ENCODE assay signal across 8 mouse cellular contexts in genomic region chr9:120581941-120582618, GRCm38 (mm10). TPM values are rescaled to one million over a fixed set of nuclear protein-coding genes. Genes with fewer than 3 reads are reported as not detected.
DNase-seq lines count a peak whose midpoint lies in the region; ATAC-seq and TF ChIP-seq lines count a peak whose summit lies in the region.

No protein-coding gene starts in this region.

- peak; percentile 14; the same call in 1 of the 2 replicates for ATAC-seq in neural tube, embryonic 14.5 days (ENCODE audit: low read depth)

- no peaks in the 10 kb centered on the region for H3K36me3 ChIP-seq in neural tube, embryonic 14.5 days (ENCODE audit: control insufficient read depth, insufficient read depth, low read length)

- peak in 1 of 2 experiments; percentile 44 for DNase-seq in layer of hippocampus, adult 2 months (ENCODE audit: low spot score in 2 of 2)
- DNase-seq in layer of hippocampus, adult 9-10 months (ENCODE audit: low spot score): no peak
- DNase-seq in embryo, embryonic 10.5 days (ENCODE audit: low spot score): peak; percentile 83
- peak; percentile 65 to 67 for DNase-seq in heart, adult 18-20 months
- DNase-seq in kidney, adult 11 months: peak; percentile 49
- DNase-seq in lung, adult 18-20 months: peak; percentile 51 to 53
- DNase-seq in yolk sac, embryonic 10.5 days (ENCODE audit: low spot score): peak; percentile 83

- WGBS in neural tube, embryonic 14.5 days: 30% methylated on average over 21 of the region's 21 CpGs

- no peaks in the 10 kb centered on the region for H3K27me3 ChIP-seq in neural tube, embryonic 14.5 days (ENCODE audit: control insufficient read depth, insufficient read depth, low read length)

- peak overlapping the region; percentile 42 for H3K4me3 ChIP-seq in layer of hippocampus, adult 2 months
- peak overlapping the region; percentile 19; the same call in 1 of the 2 replicates for H3K4me3 ChIP-seq in neural tube, embryonic 14.5 days (ENCODE audit: low read depth, low read length)

- H3K4me1 ChIP-seq in neural tube, embryonic 14.5 days (ENCODE audit: control insufficient read depth, insufficient read depth, low read length): peaks cover 12% of the 10 kb centered on the region

- H3K9ac ChIP-seq in neural tube, embryonic 14.5 days (replicated peaks; ENCODE audit: low read depth, low read length): peak overlapping the region; percentile 42; the same call in 1 of the 2 replicates

- no peaks in the 10 kb centered on the region for H3K9me3 ChIP-seq in neural tube, embryonic 14.5 days (ENCODE audit: control insufficient read depth, low read length)

- no peak for TF ChIP-seq CTCF in layer of hippocampus, adult 2 months (conservative IDR thresholded peaks at IDR 0.05)

- H3K4me2 ChIP-seq in neural tube, embryonic 14.5 days (ENCODE audit: low read depth, low read length): peak overlapping the region; percentile 53

- H3K27ac ChIP-seq in layer of hippocampus, adult 2 months: peak overlapping the region; percentile 85
- no peak overlapping the region for H3K27ac ChIP-seq in neural tube, embryonic 14.5 days (ENCODE audit: low read depth, low read length)

RNA-seq across cellular contexts. Expression of gene Rpl14, which starts 10.8 kb away (rescaled TPM):
- total RNA-seq in layer of hippocampus, adult 2 months (2021): 100 to 1,000 TPM; 318 to 323 TPM
- total RNA-seq in heart, adult 18-20 months (2021): 100 to 1,000 TPM; 310 to 313 TPM
- polyA plus RNA-seq in neural tube, embryonic 14.5 days (2014; fragmentation: Nextera tagmentation; extraction: Ambion mirVana): 488 and 509 TPM in 2 replicates

RNA-seq across cellular contexts. Expression of gene Entpd3, which starts 42.5 kb away (rescaled TPM):
- 1 to 10 TPM; 7.6 to 7.7 TPM for total RNA-seq in layer of hippocampus, adult 2 months (2021)
- total RNA-seq in heart, adult 18-20 months (2021): not detected
- polyA plus RNA-seq in neural tube, embryonic 14.5 days (2014; fragmentation: Nextera tagmentation; extraction: Ambion mirVana): 3.4 and 6.1 TPM in 2 replicates

Comparison
In these comparisons a context has a peak if more than half of its experiments do, and no peak if none do; other contexts are left out.
1. RNA of gene Entpd3, which starts 42.5 kb away (total RNA-seq): 7.6 to 7.7 TPM in layer of hippocampus, adult 2 months; not detected in heart, adult 18-20 months; every median in the first group is over 4 times any median in the second.